Mouse (Mus musculus) hindbrain, embryonic 16.5 days (tissue): Measurements from ENCODE around the gene Lancl2. TPM values are rescaled to one million over a fixed set of nuclear protein-coding genes. Genes with fewer than 3 reads are reported as not detected.

ENCODE experiments used
- ATAC-seq: fragments of 200-750 bp; cut with Nextera tagmentation; 2 replicates; pipeline ENCODE4 v1.8.0; 2017; ENCODE audit warnings: moderate TSS enrichment, moderate library complexity
- H3K27ac ChIP-seq: fragments of 300-500 bp; sonication (generic); 2 replicates; pipeline ENCODE4 v1.5.1; 2014; ENCODE audit warnings: low read depth, mild to moderate bottlenecking, control low read depth, low read length, moderate library complexity
- H3K27me3 ChIP-seq: fragments of 300-500 bp; sonication (generic); replicated peaks from 2 replicates; pipeline ENCODE4 v1.6.1; 2014; ENCODE audit warnings: low read length; ENCODE audit not compliant: control insufficient read depth, insufficient read depth
- H3K36me3 ChIP-seq: fragments of 300-500 bp; sonication (generic); 2 replicates; pipeline ENCODE4 v1.6.1; 2014; ENCODE audit warnings: mild to moderate bottlenecking, low read length, moderate library complexity, mixed read lengths; ENCODE audit not compliant: control insufficient read depth, insufficient read depth
- H3K4me1 ChIP-seq: fragments of 300-500 bp; sonication (generic); 2 replicates; pipeline ENCODE4 v1.6.1; 2014; ENCODE audit warnings: low read depth, low read length; ENCODE audit not compliant: control insufficient read depth, insufficient read depth
- H3K4me2 ChIP-seq: fragments of 300-500 bp; sonication (generic); 2 replicates; pipeline ENCODE4 v1.6.1; 2014; ENCODE audit warnings: mild to moderate bottlenecking, low read length, control low read depth, moderate library complexity
- H3K4me3 ChIP-seq: fragments of 300-500 bp; sonication (generic); 2 replicates; pipeline ENCODE4 v1.5.1; 2014; ENCODE audit warnings: mild to moderate bottlenecking, low read length, control low read depth, moderate library complexity
- H3K9ac ChIP-seq: fragments of 300-500 bp; sonication (generic); 2 replicates; pipeline ENCODE4 v1.6.1; 2014; ENCODE audit warnings: low read depth, mild to moderate bottlenecking, control low read depth, low read length, moderate library complexity
- H3K9me3 ChIP-seq: fragments of 300-500 bp; sonication (generic); 2 replicates; pipeline ENCODE4 v1.6.1; 2014; ENCODE audit warnings: mild to moderate bottlenecking, low read length, moderate library complexity; ENCODE audit not compliant: control insufficient read depth
- WGBS: fragments of 180-500 bp; shearing (Covaris S2); extraction: QIAGEN DNeasy Blood & Tissue Kit; methylation state at CpG from one replicate; pipeline ENCODE4 v1.1.7; 2014; 5-methylcytosine and 5-hydroxymethylcytosine counted together
- polyA plus RNA-seq: library from polyadenylated mRNA; unstranded; fragments of >200 nt; fragmentation: Nextera tagmentation; extraction: Ambion mirVana; gene quantifications from 2 replicates; pipeline ENCODE4 v1.2.1, GENCODE M21; 2015

Lancl2 gene
- polyA plus RNA-seq, 1 experiment from 2014 or later = 84.3 TPM

DNA sequence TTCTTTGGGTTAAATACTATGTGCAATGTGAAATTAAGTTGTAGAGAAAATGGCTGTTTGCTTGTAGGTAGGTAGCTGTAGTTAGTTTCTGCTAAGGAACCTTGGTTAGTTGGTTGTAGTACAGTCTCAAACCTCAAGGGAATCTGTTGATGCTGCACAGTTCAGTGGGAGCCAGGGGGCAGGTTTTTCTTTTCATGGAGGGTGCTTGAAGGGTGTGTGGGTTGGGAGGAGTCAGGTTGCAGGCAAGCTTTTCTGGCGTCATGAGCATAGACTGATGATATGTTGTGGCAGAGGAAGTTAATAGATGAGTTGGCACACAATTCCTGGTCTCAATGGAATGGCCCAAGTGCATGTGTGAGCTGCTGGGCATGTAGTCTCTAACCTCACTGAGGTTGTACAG lies 9.4 kb downstream of the Lancl2 start:
- Histone ChIP-seq H3K36me3 (peaks cover 3% of the 10 kb centered on the region; the same call in 1 of the 2 replicates), H3K9ac (no peak overlapping the region), H3K4me2 (no peak overlapping the region), H3K4me3 (no peak overlapping the region), H3K27ac (no peak overlapping the region), H3K27me3 (no peaks in the 10 kb centered on the region), H3K9me3 (no peaks in the 10 kb centered on the region), H3K4me1 (no peaks in the 10 kb centered on the region)
- WGBS = 47% methylated on average over 1 of the region's 1 CpGs
- no peak for ATAC-seq

GRCm38 (mm10) chr6:57721347-57721746 lies 19.0 kb downstream of the Lancl2 start:
- Histone ChIP-seq H3K36me3 (peaks cover 4% of the 10 kb centered on the region; the same call in 1 of the 2 replicates), H3K9me3 (no peaks in the 10 kb centered on the region), H3K27me3 (no peaks in the 10 kb centered on the region), H3K4me2 (no peak overlapping the region), H3K4me3 (no peak overlapping the region), H3K27ac (no peak overlapping the region), H3K4me1 (no peaks in the 10 kb centered on the region), H3K9ac (no peak overlapping the region)
- ATAC-seq = no peak
- 87% methylated on average over 1 of the region's 1 CpGs for WGBS

- Histone ChIP-seq H3K4me3 (no peak overlapping the region), H3K9ac (no peak overlapping the region), H3K4me1 (no peaks in the 10 kb centered on the region), H3K9me3 (no peaks in the 10 kb centered on the region), H3K27me3 (no peaks in the 10 kb centered on the region), H3K4me2 (no peak overlapping the region), H3K36me3 (peaks cover 8% of the 10 kb centered on the region), H3K27ac (no peak overlapping the region)
- WGBS = 95% methylated on average over 1 of the region's 1 CpGs
- no peak for ATAC-seq
Observed at GRCm38 (mm10) chr6:57742749-57743148, 40.4 kb downstream of the Lancl2 start.

DNA sequence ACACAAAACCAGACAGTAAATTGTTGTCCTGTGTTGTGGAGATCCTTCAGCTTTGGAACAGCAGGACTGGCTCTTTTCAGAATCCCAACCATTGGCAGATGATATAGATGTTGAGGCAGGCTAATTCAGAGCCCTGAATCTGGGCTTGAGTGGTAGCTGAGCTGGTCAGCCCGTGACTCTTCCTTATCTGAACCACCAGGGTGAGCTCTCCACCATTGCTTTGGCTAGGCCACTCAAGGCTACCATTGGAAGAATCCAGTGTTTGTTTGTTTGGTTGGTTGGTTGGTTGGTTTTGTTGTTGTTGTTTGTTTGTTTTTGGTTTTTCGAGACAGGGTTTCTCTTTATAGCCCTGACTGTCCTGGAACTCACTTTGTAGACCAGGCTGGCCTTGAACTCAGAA lies 41.0 kb downstream of the Lancl2 start:
- H3K9me3 ChIP-seq = no peaks in the 10 kb centered on the region
- no peak overlapping the region for H3K27ac ChIP-seq
- H3K4me2 ChIP-seq = no peak overlapping the region
- H3K4me3 ChIP-seq = no peak overlapping the region
- no peak for ATAC-seq
- H3K27me3 ChIP-seq = no peaks in the 10 kb centered on the region
- 88% methylated on average over 2 of the region's 2 CpGs for WGBS
- no peak overlapping the region for H3K9ac ChIP-seq
- peaks cover 8% of the 10 kb centered on the region for H3K36me3 ChIP-seq
- H3K4me1 ChIP-seq = no peaks in the 10 kb centered on the region

GRCm38 (mm10) chr6:57744123-57744522 lies 41.8 kb downstream of the Lancl2 start:
- no peaks in the 10 kb centered on the region for H3K27me3 ChIP-seq
- WGBS = 91% methylated on average over 2 of the region's 2 CpGs
- H3K9me3 ChIP-seq = no peaks in the 10 kb centered on the region
- peaks cover 8% of the 10 kb centered on the region for H3K36me3 ChIP-seq
- H3K4me2 ChIP-seq = no peak overlapping the region
- no peaks in the 10 kb centered on the region for H3K4me1 ChIP-seq
- H3K27ac ChIP-seq = no peak overlapping the region
- no peak overlapping the region for H3K9ac ChIP-seq
- H3K4me3 ChIP-seq = no peak overlapping the region
- ATAC-seq = no peak

- no peak overlapping the region for H3K4me2 ChIP-seq
- ATAC-seq = no peak
- peaks cover 1% of the 10 kb centered on the region for H3K36me3 ChIP-seq
- no peak overlapping the region for H3K27ac ChIP-seq
- H3K4me3 ChIP-seq = no peak overlapping the region
- no peaks in the 10 kb centered on the region for H3K9me3 ChIP-seq
- 94% methylated on average over 4 of the region's 4 CpGs for WGBS
- H3K9ac ChIP-seq = no peak overlapping the region
- H3K27me3 ChIP-seq = no peaks in the 10 kb centered on the region
- H3K4me1 ChIP-seq = no peaks in the 10 kb centered on the region
Observed at GRCm38 (mm10) chr6:57744974-57745747, 42.8 kb downstream of the Lancl2 start.

- Histone ChIP-seq H3K9me3 (no peaks in the 10 kb centered on the region), H3K27ac (no peak overlapping the region), H3K4me3 (no peak overlapping the region), H3K36me3 (no peaks in the 10 kb centered on the region), H3K27me3 (no peaks in the 10 kb centered on the region), H3K9ac (no peak overlapping the region), H3K4me1 (no peaks in the 10 kb centered on the region), H3K4me2 (no peak overlapping the region)
- WGBS = 95% methylated on average over 2 of the region's 2 CpGs
- ATAC-seq = no peak
Observed at GRCm38 (mm10) chr6:57745748-57746129, 43.4 kb downstream of the Lancl2 start.

GRCm38 (mm10) chr6:57753962-57754759 lies 51.8 kb downstream of the Lancl2 start:
- no peaks in the 10 kb centered on the region for H3K27me3 ChIP-seq
- ATAC-seq = no peak
- no peak overlapping the region for H3K4me3 ChIP-seq
- no peaks in the 10 kb centered on the region for H3K4me1 ChIP-seq
- H3K27ac ChIP-seq = no peak overlapping the region
- H3K4me2 ChIP-seq = no peak overlapping the region
- no peak overlapping the region for H3K9ac ChIP-seq
- 98% methylated on average over 9 of the region's 9 CpGs for WGBS
- H3K9me3 ChIP-seq = no peaks in the 10 kb centered on the region
- H3K36me3 ChIP-seq = peaks cover 16% of the 10 kb centered on the region; the same call in 1 of the 2 replicates

DNA sequence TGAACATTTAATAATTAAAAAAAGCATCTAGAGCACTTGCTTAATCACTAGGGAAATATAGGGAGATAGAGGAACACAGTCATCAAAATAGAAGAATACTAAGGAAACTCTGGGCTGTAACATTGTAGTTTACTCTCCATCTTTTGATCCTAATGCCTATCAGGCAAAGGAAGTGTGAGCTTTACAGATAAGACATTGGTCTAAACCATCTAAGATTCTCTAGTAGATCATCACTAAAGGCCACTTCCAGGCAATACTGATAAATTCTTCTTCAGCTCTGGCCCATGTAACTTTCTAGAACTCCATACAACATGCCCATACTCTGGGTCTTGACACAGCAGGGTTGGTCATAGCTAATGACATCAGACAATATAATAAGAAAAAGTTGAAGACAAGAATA lies 60.7 kb downstream of the Lancl2 start:
- Histone ChIP-seq H3K9me3 (no peaks in the 10 kb centered on the region), H3K9ac (no peak overlapping the region), H3K4me2 (no peak overlapping the region), H3K27ac (no peak overlapping the region), H3K4me3 (no peak overlapping the region), H3K27me3 (no peaks in the 10 kb centered on the region), H3K4me1 (0 out of 2 replicates have a peak, but pooled peaks cover 3% of the 10 kb centered on the region), H3K36me3 (peaks cover 4% of the 10 kb centered on the region; the same call in 1 of the 2 replicates)
- no peak for ATAC-seq
